Mouse (Mus musculus): ENCODE results near the gene Clcnkb. TPM values are rescaled to one million over a fixed set of nuclear protein-coding genes. Genes with fewer than 3 reads are reported as not detected.

Gene Clcnkb
- polyA plus RNA-seq (2015; fragmentation: Illumina TruSeq; extraction: RNeasy Lipid Tissue Mini Kit (QIAGEN cat#74804); ENCODE audit: low read depth, low replicate concordance) = not detected

DNA sequence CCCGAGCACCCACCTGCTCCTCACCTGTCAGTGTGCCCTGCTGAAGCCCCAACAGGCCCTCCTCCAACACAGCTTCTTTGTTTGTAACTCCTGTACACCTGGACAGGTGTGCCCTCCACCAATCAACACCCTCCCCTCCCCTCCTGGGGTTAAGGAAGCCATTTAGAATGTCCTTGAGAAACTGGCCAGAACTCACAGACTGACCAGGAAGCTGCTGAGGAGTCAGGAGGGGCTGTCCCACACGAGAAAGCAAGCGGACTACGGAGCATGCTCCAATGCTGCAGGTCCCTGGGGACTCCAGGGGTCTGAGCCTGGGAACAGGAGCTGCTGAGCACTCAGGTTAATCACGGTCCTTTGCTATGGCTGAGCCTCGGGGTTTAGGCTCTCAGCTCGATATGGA, at the start of gene Clcnkb:
TSS of gene Clcnkb (minus strand) at position 91 of the 400 bp plus-strand sequence.

DNA sequence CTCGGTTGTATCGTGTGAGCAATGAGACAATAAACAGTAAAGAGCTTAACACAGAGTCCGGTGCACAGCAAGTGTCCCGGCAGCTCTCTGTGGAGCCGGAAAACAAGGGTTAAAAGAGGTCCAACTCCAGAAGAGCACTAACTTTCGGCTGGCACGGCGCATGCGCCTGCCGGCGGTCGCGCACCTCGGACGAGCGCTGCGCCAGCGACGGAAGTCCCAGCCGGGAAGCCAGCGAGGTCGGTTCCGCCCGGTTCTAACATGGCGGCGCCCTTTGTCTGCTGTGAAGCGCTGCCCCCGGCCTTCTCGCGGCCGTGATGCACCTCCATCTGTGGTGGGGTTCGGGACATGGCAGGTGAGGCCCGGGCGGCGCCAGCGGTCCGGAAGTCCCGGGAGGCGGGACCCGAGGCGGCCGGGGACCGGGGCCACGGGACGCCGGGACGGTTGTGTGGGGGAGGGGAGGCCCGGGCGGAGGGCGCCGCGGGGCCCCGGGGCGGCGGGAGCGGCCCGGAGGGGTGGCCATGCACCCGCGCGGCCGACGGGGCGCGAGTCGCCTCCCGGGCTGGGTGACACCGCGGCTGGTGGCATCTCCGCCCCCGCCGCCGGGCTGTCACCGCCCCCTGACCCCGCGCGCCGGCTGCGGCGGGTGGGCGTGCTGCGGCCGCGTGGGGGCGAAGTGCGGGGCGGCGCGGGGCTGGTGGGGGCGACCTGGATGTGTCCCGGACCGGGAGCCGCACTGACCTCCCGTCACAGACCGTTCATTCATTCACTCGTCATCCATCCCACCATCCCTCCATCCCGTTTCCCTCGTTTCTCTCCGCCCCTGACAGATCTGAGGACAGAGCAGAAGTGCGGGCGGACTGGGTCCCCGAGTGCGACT, 28.9 kb upstream of the Clcnkb start, which contains the start of gene Zbtb17:
TSS of gene Zbtb17 (plus strand) at position 204 of the 877 bp plus-strand sequence.

DNA sequence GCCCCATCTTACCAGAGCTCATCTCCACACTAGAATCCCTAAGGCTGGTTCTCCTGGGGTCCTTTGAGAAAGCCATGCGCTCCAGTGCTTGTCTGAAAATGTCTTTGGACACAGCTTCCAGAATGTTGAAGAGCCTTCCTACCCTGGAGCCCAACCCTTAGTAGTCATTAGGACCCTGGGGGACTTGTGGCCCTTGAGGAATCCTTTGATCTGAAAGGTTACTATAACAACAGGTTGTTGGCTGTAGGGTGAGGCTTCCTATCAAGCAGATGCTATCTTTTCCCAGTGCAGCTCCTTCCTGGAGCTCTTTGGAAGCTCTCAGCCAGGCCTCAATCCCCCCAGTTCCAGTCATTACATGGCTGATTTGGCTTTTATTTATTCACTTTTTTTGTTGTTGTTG, 20.2 kb upstream of the Clcnkb start, which contains the start of gene Srarp:
TSS of gene Srarp (minus strand) at position 132 of the 400 bp plus-strand sequence.

DNA sequence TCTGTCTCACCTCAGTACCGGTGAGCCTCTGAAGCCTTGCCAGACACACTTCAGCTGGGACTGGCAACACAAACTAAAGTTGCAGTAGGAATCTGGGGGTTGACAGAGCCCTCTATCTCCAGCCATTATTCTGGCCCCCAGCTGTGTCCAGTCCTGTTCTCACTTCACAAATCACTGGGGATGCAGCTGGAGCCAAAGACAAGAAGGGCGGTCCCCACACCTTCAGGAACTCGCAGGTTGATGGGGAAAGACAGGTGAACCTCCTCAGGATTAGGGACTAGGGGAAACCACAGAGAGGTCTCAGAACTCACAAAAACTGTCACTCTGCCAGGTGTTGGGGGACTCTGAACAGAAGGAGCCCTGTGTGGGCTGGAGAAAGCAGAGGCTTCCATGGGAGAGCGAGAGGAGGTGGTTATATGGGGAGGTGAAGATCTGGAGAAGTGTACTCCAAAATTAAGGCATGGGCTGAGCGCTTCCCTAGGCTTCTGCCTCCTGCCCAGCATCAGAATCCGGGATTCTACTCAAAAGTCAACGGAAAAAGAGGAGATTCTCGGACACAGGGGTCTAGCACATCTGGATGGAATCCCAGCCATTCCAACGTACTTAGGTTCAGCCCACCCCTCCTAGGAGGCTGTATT, 4.5 kb upstream of the Clcnkb start, which contains the start of gene Hspb7:
TSS of gene Hspb7 (plus strand) at position 588 of the 638 bp plus-strand sequence.

DNA sequence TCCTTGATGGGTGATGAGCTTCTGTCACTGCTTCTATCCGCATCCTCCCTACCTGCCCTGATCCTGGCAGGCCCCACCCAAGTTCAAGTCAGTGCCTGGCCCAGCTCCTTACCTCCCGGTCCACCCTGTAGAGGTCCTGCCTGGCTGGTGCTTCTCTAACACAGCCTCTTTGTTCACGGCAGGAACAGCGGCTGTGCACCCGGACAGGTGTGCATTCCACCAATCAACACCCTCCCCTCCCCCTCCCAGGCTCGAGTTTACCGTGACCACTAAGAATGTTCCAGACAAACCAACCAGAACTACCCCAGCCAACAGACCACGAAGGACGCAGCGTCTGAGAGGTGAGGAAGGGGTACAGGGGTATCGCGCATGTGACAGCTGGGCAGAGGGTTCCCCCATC, 17.3 kb downstream of the Clcnkb start, which contains the start of gene Clcnka:
TSS of gene Clcnka (minus strand) at position 180 of the 400 bp plus-strand sequence.

DNA sequence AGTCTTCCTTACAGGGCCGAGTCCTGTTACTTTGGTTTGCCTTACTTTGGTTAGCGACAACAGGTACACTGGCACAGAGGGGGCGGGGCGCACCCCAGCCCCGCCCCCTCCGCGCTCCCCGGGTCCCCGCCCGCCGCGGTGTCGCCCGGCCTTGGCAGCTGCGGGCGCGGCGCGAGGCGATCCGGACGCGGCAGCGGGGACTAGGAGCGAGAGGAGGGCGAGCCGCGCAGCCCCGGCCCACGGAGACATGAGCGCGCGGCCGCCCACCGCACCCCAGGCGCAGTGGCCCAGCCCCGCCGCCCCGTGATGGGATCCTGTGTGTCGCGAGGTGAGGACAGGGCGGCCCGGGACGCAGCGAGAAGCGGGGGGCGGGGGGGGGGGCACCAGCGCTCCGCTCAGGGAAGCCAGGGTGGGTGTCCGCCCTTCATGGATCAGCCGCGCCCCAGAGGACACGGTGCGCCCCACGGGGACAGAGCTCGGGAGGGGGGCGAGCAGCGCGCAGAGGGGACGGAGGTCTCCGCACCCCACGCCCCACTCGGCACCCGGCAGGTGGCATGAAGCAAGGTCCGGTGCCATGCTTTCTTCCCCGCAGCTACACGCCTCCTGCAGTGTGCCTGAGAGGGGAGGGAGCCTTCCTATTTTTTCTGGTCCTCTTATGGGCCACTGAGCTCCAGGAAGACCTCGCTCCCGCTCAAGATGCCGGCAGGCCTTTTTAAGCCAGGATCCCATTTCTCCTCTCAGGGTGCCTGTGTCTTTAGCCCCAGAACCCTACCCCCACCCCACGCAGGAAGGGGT, 47.6 kb downstream of the Clcnkb start, which contains the start of gene Fam131c:
TSS of gene Fam131c (plus strand) at position 224 of the 795 bp plus-strand sequence.

Other genes with a start within 250 kb of the Clcnkb start
- 2.4 TPM for gene Rsg1, start 202.1 kb downstream of the Clcnkb start, polyA plus RNA-seq (2015; fragmentation: Illumina TruSeq; extraction: RNeasy Lipid Tissue Mini Kit (QIAGEN cat#74804); ENCODE audit: low read depth, low replicate concordance)
- gene Arhgef19, start 176.5 kb downstream of the Clcnkb start, polyA plus RNA-seq (2015; fragmentation: Illumina TruSeq; extraction: RNeasy Lipid Tissue Mini Kit (QIAGEN cat#74804); ENCODE audit: low read depth, low replicate concordance) = 19.4 TPM
- gene Epha2, start 114.8 kb downstream of the Clcnkb start, polyA plus RNA-seq (2015; fragmentation: Illumina TruSeq; extraction: RNeasy Lipid Tissue Mini Kit (QIAGEN cat#74804); ENCODE audit: low read depth, low replicate concordance) = 0.76 TPM
- gene Fam131c, start 47.8 kb downstream of the Clcnkb start, polyA plus RNA-seq (2015; fragmentation: Illumina TruSeq; extraction: RNeasy Lipid Tissue Mini Kit (QIAGEN cat#74804); ENCODE audit: low read depth, low replicate concordance) = 3.5 TPM
- not detected for gene Clcnka, start 17.3 kb downstream of the Clcnkb start, polyA plus RNA-seq (2015; fragmentation: Illumina TruSeq; extraction: RNeasy Lipid Tissue Mini Kit (QIAGEN cat#74804); ENCODE audit: low read depth, low replicate concordance)
- not detected for gene Hspb7, start 4.8 kb upstream of the Clcnkb start, polyA plus RNA-seq (2015; fragmentation: Illumina TruSeq; extraction: RNeasy Lipid Tissue Mini Kit (QIAGEN cat#74804); ENCODE audit: low read depth, low replicate concordance)
- gene Srarp, start 20.1 kb upstream of the Clcnkb start, polyA plus RNA-seq (2015; fragmentation: Illumina TruSeq; extraction: RNeasy Lipid Tissue Mini Kit (QIAGEN cat#74804); ENCODE audit: low read depth, low replicate concordance) = 8.2 TPM
- 28.4 TPM for gene Zbtb17, start 28.6 kb upstream of the Clcnkb start, polyA plus RNA-seq (2015; fragmentation: Illumina TruSeq; extraction: RNeasy Lipid Tissue Mini Kit (QIAGEN cat#74804); ENCODE audit: low read depth, low replicate concordance)
- 16.9 TPM for gene Spen, start 122.6 kb upstream of the Clcnkb start, polyA plus RNA-seq (2015; fragmentation: Illumina TruSeq; extraction: RNeasy Lipid Tissue Mini Kit (QIAGEN cat#74804); ENCODE audit: low read depth, low replicate concordance)
- 1.2 TPM for gene Fblim1, start 190.1 kb upstream of the Clcnkb start, polyA plus RNA-seq (2015; fragmentation: Illumina TruSeq; extraction: RNeasy Lipid Tissue Mini Kit (QIAGEN cat#74804); ENCODE audit: low read depth, low replicate concordance)
- 0.43 TPM for gene Tmem82, start 202.6 kb upstream of the Clcnkb start, polyA plus RNA-seq (2015; fragmentation: Illumina TruSeq; extraction: RNeasy Lipid Tissue Mini Kit (QIAGEN cat#74804); ENCODE audit: low read depth, low replicate concordance)
- gene Slc25a34, start 207.8 kb upstream of the Clcnkb start, polyA plus RNA-seq (2015; fragmentation: Illumina TruSeq; extraction: RNeasy Lipid Tissue Mini Kit (QIAGEN cat#74804); ENCODE audit: low read depth, low replicate concordance) = 8.2 TPM
- gene Plekhm2, start 248.9 kb upstream of the Clcnkb start, polyA plus RNA-seq (2015; fragmentation: Illumina TruSeq; extraction: RNeasy Lipid Tissue Mini Kit (QIAGEN cat#74804); ENCODE audit: low read depth, low replicate concordance) = 66.4 TPM